Mouse (Mus musculus) CH12F3 (cell line): ENCODE results near the gene Zfp384.

Experiments used
- in situ Hi-C: fragments of 300-500 bp; cut with MboI; formaldehyde crosslinking; loops from 2 replicates; pipeline ENCODE4 v1.14.3; 2020; ENCODE audit warnings: low sequenced_read_pairs

The Zfp384 gene

GRCm38 (mm10) chr6:125081394-125081793 lies 72.4 kb downstream of the Zfp384 start:
- in situ Hi-C loops: no loop called here

- in situ Hi-C loops: no loop called here
Observed at GRCm38 (mm10) chr6:125081797-125082560, 73.0 kb downstream of the Zfp384 start.

DNA sequence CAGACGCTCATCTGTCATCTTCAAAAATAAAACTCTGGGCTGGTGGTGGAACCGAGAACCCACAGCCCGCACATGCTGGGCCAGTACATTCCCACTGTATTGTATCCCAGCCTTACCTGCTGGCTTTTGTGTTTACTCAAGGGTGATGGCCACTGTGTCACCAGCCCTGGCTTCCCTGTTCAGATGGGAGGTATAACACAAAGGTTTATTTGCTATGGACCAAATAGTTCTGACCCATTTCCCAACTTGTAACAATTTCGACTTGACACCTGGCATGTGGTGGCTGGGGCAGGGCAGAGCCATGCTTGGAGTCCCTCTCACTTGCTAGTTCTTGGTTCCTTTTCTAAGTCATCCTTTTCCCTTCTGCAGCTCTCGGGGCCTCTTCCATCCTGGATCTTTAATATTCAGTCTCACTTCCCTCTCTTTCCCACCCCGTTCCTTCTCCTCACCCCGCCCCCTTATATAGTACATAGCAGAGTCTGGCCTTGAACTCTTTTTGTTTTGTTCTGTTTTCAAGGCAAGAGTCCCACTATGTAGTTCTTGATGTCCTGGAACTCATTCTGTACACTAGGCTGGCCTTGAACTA lies 73.9 kb downstream of the Zfp384 start:
- in situ Hi-C loops: no loop called here

DNA sequence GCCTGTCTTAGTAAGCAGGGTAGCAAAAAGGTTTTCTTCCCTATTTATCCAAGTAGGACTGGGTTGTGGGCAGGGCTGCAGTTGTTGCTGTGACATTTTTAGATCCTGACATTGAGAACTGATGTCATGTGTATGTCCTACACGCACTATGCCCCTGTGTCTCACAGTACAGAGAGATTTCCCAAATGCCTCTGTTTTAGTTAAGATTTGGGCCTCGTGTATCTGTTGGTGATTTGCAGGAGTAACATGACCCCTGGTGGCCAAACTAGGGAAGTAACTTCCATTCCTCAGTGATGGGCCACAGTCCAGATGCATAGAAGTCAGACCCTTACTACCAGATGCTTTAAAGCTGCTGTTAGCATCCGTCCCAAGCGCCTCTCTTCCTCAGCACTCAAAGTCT lies 75.5 kb downstream of the Zfp384 start:
- in situ Hi-C loops: no loop called here
